Mouse (Mus musculus): Measurements from ENCODE around the gene Gm17720. TPM values are rescaled to one million over a fixed set of nuclear protein-coding genes. Genes with fewer than 3 reads are reported as not detected.
A peak's percentile ranks its signal among the peaks of the same experiment; 100 is the strongest.

The Gm17720 gene
- total and polyA plus RNA-seq, 3 experiments: not detected

DNA sequence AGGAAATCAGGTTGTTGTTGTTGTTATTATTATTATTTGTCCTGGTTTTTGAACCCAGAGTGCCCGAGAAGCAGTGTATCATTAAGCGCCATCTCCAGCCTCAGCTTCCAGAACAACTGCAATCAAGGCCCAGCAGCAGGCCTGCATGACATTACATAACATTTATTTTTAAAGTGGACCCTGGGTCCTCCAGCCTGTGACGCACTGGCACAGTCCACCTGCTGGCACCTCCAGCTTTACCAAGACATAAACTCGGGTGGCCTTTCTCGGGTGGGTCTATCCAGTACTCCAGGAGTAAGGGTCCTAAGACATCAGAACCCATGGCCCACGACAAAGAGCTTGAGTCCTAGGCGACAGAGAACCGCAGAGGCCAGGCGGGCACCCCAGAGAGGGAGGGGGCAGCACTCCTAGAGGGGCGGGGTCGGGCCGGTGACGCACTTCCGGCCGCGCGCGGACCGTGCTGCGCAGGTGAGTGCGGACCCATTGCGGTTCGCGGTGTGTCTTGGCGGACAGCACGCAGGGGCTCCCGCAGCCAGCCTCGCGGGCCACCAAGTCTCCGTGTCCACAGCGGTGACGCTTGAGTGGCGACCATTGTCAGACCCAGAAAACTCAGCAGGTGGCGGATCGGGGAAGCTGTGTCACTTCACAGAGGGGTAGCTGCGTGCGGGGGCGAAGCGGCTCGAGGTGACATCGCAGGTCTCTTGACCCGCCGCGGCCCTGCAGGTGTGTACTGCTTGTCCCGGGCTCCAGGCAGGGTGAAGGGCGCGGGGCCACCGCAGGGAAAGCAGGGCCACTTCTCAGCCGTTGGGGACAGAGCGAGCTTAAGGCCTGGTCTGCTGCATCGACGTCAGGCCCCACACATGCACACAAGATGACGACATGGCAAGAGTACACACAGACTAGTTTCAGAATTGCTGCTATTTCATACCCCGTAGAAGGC is 23.0 kb downstream of the Gm17720 start, which contains the start of gene Zfp612:
Gene Zfp612 (plus strand): TSS at position 465 of the 940 bp plus-strand sequence.
- Histone ChIP-seq H3K4me3 (replicated peaks in 1 of 3; ENCODE audit: low read depth in 2 of 3, low read length in 2 of 3, poor library complexity in 1 of 3) (peak within 1 kb of the TSS; percentile 20 to 73 (median 30)), H3K27me3 (replicated peaks) (no peaks in the 10 kb centered on the region), H3K4me2 (ENCODE audit: insufficient read depth, low read depth, poor library complexity, severe bottlenecking) (peak within 1 kb of the TSS; percentile 58), H3K27ac (ENCODE audit: insufficient read depth, low read depth) (no peak within 1 kb of the TSS), H3K9ac (ENCODE audit: insufficient read depth, low read depth) (peak within 1 kb of the TSS; percentile 33; the same call in 1 of the 2 replicates), H3K79me2 (replicated peaks; ENCODE audit: control insufficient read depth, extremely low read depth, insufficient read depth, poor library complexity, severe bottlenecking) (no peaks in the 10 kb centered on the region), H3K4me1 (ENCODE audit: control insufficient read depth in 1 of 2, insufficient read depth in 2 of 2) (peaks cover 2 to 4% of the 10 kb centered on the region in 2 experiments; a peak in 3 of 4 replicates), H3K36me3 (replicated peaks in 1 of 2; ENCODE audit: control insufficient read depth in 1 of 2, insufficient read depth in 1 of 2, low read length in 1 of 2) (peaks cover 0 to 3% of the 10 kb centered on the region in 2 experiments), H3K9me3 (replicated peaks; ENCODE audit: low read length) (no peaks in the 10 kb centered on the region)
- DNase-seq (ENCODE audit: extremely low read depth): no peak
- dilution Hi-C loops (cut with MboI; ENCODE audit: extremely low pct_ligation_motif_present, extremely low pct_unique_long_range_greater_than_20kb, low sequenced_read_pairs): no loop called here
- in situ Hi-C loops (cut with MboI; ENCODE audit: low pct_ligation_motif_present, low pct_unique_long_range_greater_than_20kb, low sequenced_read_pairs): no loop called here
- no peak for TF ChIP-seq CHD1 (IDR thresholded peaks at IDR 0.05; ENCODE audit: low read depth, low read length)
- no peak for TF ChIP-seq TBP (conservative IDR thresholded peaks at IDR 0.05; ENCODE audit: low read depth, low read length)
- no peak for TF ChIP-seq SMC3 (IDR thresholded peaks at IDR 0.05; ENCODE audit: low read depth, low read length)
- TF ChIP-seq ELF1 (IDR thresholded peaks at IDR 0.05; ENCODE audit: low read depth, low read length): peak; percentile 42; the same call in 1 of the 2 replicates
- peak; percentile 81 for TF ChIP-seq NRF1 (IDR thresholded peaks at IDR 0.05; ENCODE audit: low read depth, low read length)
- TF ChIP-seq HCFC1 (IDR thresholded peaks at IDR 0.05; ENCODE audit: low read depth, low read length): peak; percentile 39; the same call in 1 of the 2 replicates
- peak; percentile 69; the same call in 1 of the 2 replicates for TF ChIP-seq POLR2A (IDR thresholded peaks at IDR 0.05; ENCODE audit: low read depth, low read length)
- TF ChIP-seq BHLHE40 (IDR thresholded peaks at IDR 0.05; ENCODE audit: low read depth, low read length): peak; percentile 86
- TF ChIP-seq MAZ (IDR thresholded peaks at IDR 0.05; ENCODE audit: low read depth, low read length): peak; percentile 79; the same call in 1 of the 2 replicates
- no peak for TF ChIP-seq MAX (IDR thresholded peaks at IDR 0.05; ENCODE audit: low read length)
- TF ChIP-seq ZC3H11A (IDR thresholded peaks at IDR 0.05; ENCODE audit: low read depth, low read length): no peak

- in situ Hi-C loops (cut with MboI; ENCODE audit: low pct_ligation_motif_present, low pct_unique_long_range_greater_than_20kb, low sequenced_read_pairs): loop anchor here (5.0 kb wide), 1 partner anchor 107 kb away; no protein-coding TSS in a partner anchor
- Histone ChIP-seq H3K79me2 (replicated peaks; ENCODE audit: control insufficient read depth, extremely low read depth, insufficient read depth, poor library complexity, severe bottlenecking) (no peaks in the 10 kb centered on the region), H3K4me2 (ENCODE audit: insufficient read depth, low read depth, poor library complexity, severe bottlenecking) (peak overlapping the region; percentile 69), H3K27ac (ENCODE audit: insufficient read depth, low read depth) (no peak overlapping the region), H3K27me3 (replicated peaks) (no peaks in the 10 kb centered on the region), H3K9ac (ENCODE audit: insufficient read depth, low read depth) (no peak overlapping the region), H3K4me1 (ENCODE audit: control insufficient read depth in 1 of 2, insufficient read depth in 2 of 2) (peaks cover 8 to 15% of the 10 kb centered on the region in 2 experiments), H3K9me3 (replicated peaks; ENCODE audit: low read length) (no peaks in the 10 kb centered on the region), H3K4me3 (replicated peaks in 1 of 3; ENCODE audit: low read depth in 2 of 3, low read length in 2 of 3, poor library complexity in 1 of 3) (no peak overlapping the region), H3K36me3 (replicated peaks in 1 of 2; ENCODE audit: control insufficient read depth in 1 of 2, insufficient read depth in 1 of 2, low read length in 1 of 2) (no peaks in the 10 kb centered on the region)
- TF ChIP-seq MEF2A (IDR thresholded peaks at IDR 0.05; ENCODE audit: borderline replicate concordance, low read depth, low read length) (peak; percentile 86), MYC (IDR thresholded peaks at IDR 0.05; ENCODE audit: low read depth, low read length) (0 out of 2 replicates have a peak, but pooled peaks have one; percentile 16), UBTF (IDR thresholded peaks at IDR 0.05; ENCODE audit: low read depth, low read length) (no peak), ELF1 (IDR thresholded peaks at IDR 0.05; ENCODE audit: low read depth, low read length) (no peak), MAX (IDR thresholded peaks at IDR 0.05; ENCODE audit: low read length) (0 out of 2 replicates have a peak, but pooled peaks have one; percentile 26), MAFK (IDR thresholded peaks at IDR 0.05; ENCODE audit: insufficient replicate concordance, low read length) (no peak), ZNF384 (IDR thresholded peaks at IDR 0.05; ENCODE audit: low read depth, low read length) (no peak), TCF12 (IDR thresholded peaks at IDR 0.05; ENCODE audit: low read depth, low read length) (no peak; the same call in 1 of the 2 replicates), RCOR1 (conservative IDR thresholded peaks at IDR 0.05; ENCODE audit: low read depth, low read length) (no peak), JUN (IDR thresholded peaks at IDR 0.05; ENCODE audit: insufficient read depth, low read depth, low read length) (peak; percentile 58; the same call in 1 of the 2 replicates), MAZ (IDR thresholded peaks at IDR 0.05; ENCODE audit: low read depth, low read length) (no peak), BHLHE40 (IDR thresholded peaks at IDR 0.05; ENCODE audit: low read depth, low read length) (peak; percentile 10; the same call in 1 of the 2 replicates)
- dilution Hi-C loops (cut with MboI; ENCODE audit: extremely low pct_ligation_motif_present, extremely low pct_unique_long_range_greater_than_20kb, low sequenced_read_pairs): no loop called here
- peak; percentile 40 for DNase-seq (ENCODE audit: extremely low read depth)
Observed at GRCm38 (mm10) chr8:110074496-110074895, 28.1 kb downstream of the Gm17720 start.

All from CH12.LX (cell line).